Mouse (Mus musculus) kidney, postnatal 0 days (tissue): ENCODE measurements around the gene Pias1. TPM values are rescaled to one million over a fixed set of nuclear protein-coding genes. Genes with fewer than 3 reads are reported as not detected.

Experiments used
- ATAC-seq: fragments of 200-750 bp; cut with Nextera tagmentation; replicated peaks from 2 replicates; pipeline ENCODE4 v1.8.0; 2017; ENCODE audit warnings: low read depth, moderate number of reproducible peaks, moderate TSS enrichment, moderate library complexity; ENCODE audit not compliant: low FRiP score
- DNase-seq: peaks from one replicate; pipeline ENCODE4 v3.0.0-alpha.2; 2016; ENCODE audit warnings: low spot score
- H3K27ac ChIP-seq: fragments of 300-500 bp; sonication (generic); 2 replicates; pipeline ENCODE4 v1.5.1; 2014; ENCODE audit warnings: mild to moderate bottlenecking
- H3K27me3 ChIP-seq: fragments of 300-500 bp; sonication (generic); 2 replicates; pipeline ENCODE4 v1.6.1; 2014; ENCODE audit warnings: low read length, mixed read lengths; ENCODE audit not compliant: insufficient read depth
- H3K36me3 ChIP-seq: fragments of 300-500 bp; sonication (generic); 2 replicates; pipeline ENCODE4 v1.6.1; 2014; ENCODE audit warnings: low read length, mixed read lengths; ENCODE audit not compliant: insufficient read depth
- H3K4me1 ChIP-seq: fragments of 300-500 bp; sonication (generic); replicated peaks from 2 replicates; pipeline ENCODE4 v1.6.1; 2014; ENCODE audit warnings: antibody characterized with exemption, low read length, mixed read lengths; ENCODE audit not compliant: insufficient read depth
- H3K4me2 ChIP-seq: fragments of 300-500 bp; sonication (generic); 2 replicates; pipeline ENCODE4 v1.6.1; 2014; ENCODE audit warnings: mild to moderate bottlenecking, low read length, moderate library complexity, mixed read lengths
- H3K4me3 ChIP-seq: fragments of 300-500 bp; sonication (generic); replicated peaks from 2 replicates; pipeline ENCODE4 v1.5.1; 2014; ENCODE audit warnings: low read depth, low read length
- H3K9ac ChIP-seq: fragments of 300-500 bp; sonication (generic); 2 replicates; pipeline ENCODE4 v1.6.1; 2014; ENCODE audit warnings: low read depth, low read length
- H3K9me3 ChIP-seq: fragments of 300-500 bp; sonication (generic); replicated peaks from 2 replicates; pipeline ENCODE4 v1.6.1; 2016; ENCODE audit warnings: low read length, inconsistent platforms, mixed read lengths
- CTCF ChIP-seq: IDR thresholded peaks from 2 replicates; pipeline ENCODE4 v1.5.1; 2016; ENCODE audit warnings: antibody characterized with exemption, low read depth, mild to moderate bottlenecking, moderate library complexity
- WGBS: fragments of 180-500 bp; shearing (Covaris S2); extraction: QIAGEN DNeasy Blood & Tissue Kit; methylation state at CpG from one replicate; pipeline ENCODE4 v1.1.7; 2014; 5-methylcytosine and 5-hydroxymethylcytosine counted together
- polyA plus RNA-seq: library from polyadenylated mRNA; unstranded; fragments of >200 nt; fragmentation: Nextera tagmentation; extraction: Ambion mirVana; gene quantifications from 2 replicates; pipeline ENCODE4 v1.2.1, GENCODE M21; 2015

Gene Pias1
- polyA plus RNA-seq, 1 experiment from 2014 or later: 48.6 TPM

DNA sequence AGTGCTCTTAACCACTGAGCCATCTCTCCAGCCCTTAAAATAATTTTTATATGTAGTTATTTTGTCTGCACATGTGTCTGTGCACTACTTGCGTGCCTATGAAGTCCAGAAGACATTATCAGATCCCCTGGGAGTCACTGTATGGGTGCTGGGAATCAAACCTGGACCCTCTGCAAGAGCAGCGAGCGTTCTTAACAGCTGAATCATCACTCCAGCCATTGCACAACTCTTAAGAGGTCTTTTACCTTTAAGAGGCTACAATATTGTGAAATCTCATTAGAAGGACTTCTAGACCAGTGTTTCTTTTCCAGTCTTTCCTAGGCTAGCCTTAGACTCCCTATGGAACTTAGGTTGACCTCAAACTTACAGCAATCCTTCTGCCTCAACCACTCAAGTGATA, 21.7 kb downstream of the Pias1 start:
- Histone ChIP-seq H3K9ac (no peak overlapping the region), H3K4me2 (no peak overlapping the region), H3K27me3 (no peaks in the 10 kb centered on the region), H3K9me3 (no peaks in the 10 kb centered on the region), H3K36me3 (no peaks in the 10 kb centered on the region), H3K4me1 (no peaks in the 10 kb centered on the region), H3K27ac (no peak overlapping the region), H3K4me3 (no peak overlapping the region)
- WGBS: 97% methylated on average over 3 of the region's 3 CpGs
- ATAC-seq: no peak
- no peak for TF ChIP-seq CTCF
- no peak for DNase-seq

DNA sequence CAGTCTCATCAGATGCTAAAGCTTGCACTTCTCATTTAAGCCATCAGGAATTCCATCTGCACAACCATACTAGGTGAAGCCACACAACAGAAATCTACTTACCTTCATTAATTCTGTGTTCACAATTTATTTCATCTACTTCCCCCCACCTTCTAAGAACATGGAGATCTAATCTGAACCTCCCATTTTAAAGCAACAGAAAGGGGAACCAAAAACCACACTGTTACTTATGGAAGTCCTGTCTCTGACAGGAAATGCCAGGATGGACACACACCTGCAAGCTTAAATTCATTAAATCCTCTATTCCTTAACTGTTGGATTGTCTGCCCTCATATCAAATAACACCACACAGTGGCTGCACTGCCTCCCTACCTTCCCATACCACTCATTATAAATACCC, 35.0 kb downstream of the Pias1 start:
- Histone ChIP-seq H3K27ac (no peak overlapping the region), H3K4me1 (no peaks in the 10 kb centered on the region), H3K9ac (no peak overlapping the region), H3K27me3 (no peaks in the 10 kb centered on the region), H3K4me3 (no peak overlapping the region), H3K4me2 (no peak overlapping the region), H3K36me3 (0 out of 2 replicates have a peak, but pooled peaks cover 8% of the 10 kb centered on the region), H3K9me3 (no peaks in the 10 kb centered on the region)
- DNase-seq (no peak), ATAC-seq (no peak)
- no peak for TF ChIP-seq CTCF

DNA sequence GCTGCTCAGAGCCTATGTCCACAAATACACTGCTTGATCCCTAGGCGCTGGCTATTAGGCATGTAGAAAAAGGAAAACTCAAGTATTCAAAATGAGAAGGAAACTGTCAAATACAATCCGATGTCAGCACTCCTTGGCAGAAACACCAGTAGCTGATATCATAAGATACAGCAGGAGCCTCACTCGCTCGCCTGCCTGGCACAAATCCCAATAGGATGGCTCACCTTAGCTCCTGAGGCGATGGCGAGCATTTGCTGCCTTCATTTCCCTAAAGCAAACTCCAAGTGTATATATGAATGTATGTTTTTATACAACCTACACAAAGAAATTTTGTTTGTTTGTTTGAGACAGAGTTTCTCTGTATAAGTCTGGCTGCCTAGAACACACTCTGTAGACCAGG, 42.4 kb downstream of the Pias1 start:
- Histone ChIP-seq H3K27ac (no peak overlapping the region), H3K4me3 (no peak overlapping the region), H3K9me3 (no peaks in the 10 kb centered on the region), H3K4me1 (no peaks in the 10 kb centered on the region), H3K36me3 (no peaks in the 10 kb centered on the region), H3K9ac (no peak overlapping the region), H3K27me3 (no peaks in the 10 kb centered on the region), H3K4me2 (no peak overlapping the region)
- no peak for DNase-seq
- no peak for ATAC-seq
- TF ChIP-seq CTCF: no peak
- WGBS: 96% methylated on average over 6 of the region's 6 CpGs

DNA sequence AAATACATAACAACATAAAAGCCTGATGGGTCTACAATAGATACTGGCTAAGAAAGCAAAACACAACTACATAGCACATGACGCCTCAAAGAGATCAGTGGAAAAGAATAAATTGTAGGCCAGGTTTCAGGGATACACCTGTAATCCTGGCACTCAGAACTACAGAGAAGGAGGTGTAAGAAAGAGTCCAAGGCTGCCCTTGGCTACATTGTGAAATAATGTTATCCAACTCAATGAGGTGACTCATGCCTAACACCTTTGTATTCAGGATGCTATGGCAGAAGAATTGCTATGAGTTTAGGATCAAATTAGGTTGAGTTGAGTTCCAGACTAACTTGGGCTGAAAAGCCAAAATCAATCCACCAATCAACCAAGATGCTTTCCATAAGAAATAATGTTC, 43.7 kb downstream of the Pias1 start:
- no peak for DNase-seq

GRCm38 (mm10) chr9:62940966-62941365, 46.8 kb downstream of the Pias1 start:
- no peak for ATAC-seq
- no peaks in the 10 kb centered on the region for H3K9me3 ChIP-seq

More for the DNA sequence above, 43.7 kb downstream of the Pias1 start:
- Histone ChIP-seq H3K27me3 (no peaks in the 10 kb centered on the region), H3K36me3 (no peaks in the 10 kb centered on the region), H3K9me3 (no peaks in the 10 kb centered on the region), H3K9ac (no peak overlapping the region), H3K4me2 (no peak overlapping the region), H3K27ac (no peak overlapping the region), H3K4me3 (no peak overlapping the region), H3K4me1 (no peaks in the 10 kb centered on the region)
- no peak for TF ChIP-seq CTCF
- WGBS: 94% methylated on average over 1 of the region's 1 CpGs
- ATAC-seq: no peak

GRCm38 (mm10) chr9:62935854-62936253, 51.9 kb downstream of the Pias1 start:
- WGBS: 75% methylated on average over 5 of the region's 5 CpGs
- Histone ChIP-seq H3K27me3 (no peaks in the 10 kb centered on the region), H3K4me1 (0 out of 2 replicates have a peak, but pooled peaks cover 10% of the 10 kb centered on the region), H3K27ac (no peak overlapping the region), H3K4me2 (no peak overlapping the region), H3K9ac (no peak overlapping the region), H3K9me3 (no peaks in the 10 kb centered on the region), H3K4me3 (no peak overlapping the region), H3K36me3 (no peaks in the 10 kb centered on the region)
- DNase-seq: no peak
- TF ChIP-seq CTCF: no peak
- no peak for ATAC-seq

More at GRCm38 (mm10) chr9:62940966-62941365, 46.8 kb downstream of the Pias1 start:
- Histone ChIP-seq H3K9ac (no peak overlapping the region), H3K4me1 (0 out of 2 replicates have a peak, but pooled peaks cover 2% of the 10 kb centered on the region), H3K27ac (no peak overlapping the region), H3K4me3 (no peak overlapping the region), H3K4me2 (no peak overlapping the region), H3K27me3 (no peaks in the 10 kb centered on the region), H3K36me3 (no peaks in the 10 kb centered on the region)
- TF ChIP-seq CTCF: no peak
- whole genome bisulfite sequencing: 79% methylated on average over 3 of the region's 3 CpGs
- no peak for DNase-seq
